ENCODE assay signal across 21 mouse cellular contexts in the genomic region with DNA sequence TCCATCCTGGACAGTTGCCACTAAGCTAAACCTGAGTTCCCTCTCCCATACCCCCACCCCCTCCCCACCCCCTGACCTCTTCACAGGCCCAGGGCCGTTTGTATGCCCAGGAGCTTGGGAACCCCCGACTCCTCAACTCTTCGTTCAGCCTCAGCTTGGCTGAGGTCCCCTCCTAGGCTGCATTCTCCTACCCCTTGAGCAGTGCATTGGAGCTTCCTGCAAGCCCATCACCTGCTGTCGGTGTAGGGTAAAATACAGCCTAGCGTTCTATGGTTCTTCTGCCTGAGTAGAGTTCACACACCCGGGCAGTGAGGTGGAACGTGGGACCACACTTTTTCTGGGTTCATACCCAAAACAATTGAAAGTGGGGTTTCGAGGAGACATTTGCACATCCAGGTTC. TPM values are rescaled to one million over a fixed set of nuclear protein-coding genes. Genes with fewer than 3 reads are reported as not detected.
DNase-seq lines count a peak whose midpoint lies in the region; ATAC-seq and TF ChIP-seq lines count a peak whose summit lies in the region.
"Had no signal": no experiment of that assay in that cellular context is flagged by ENCODE, and none has a peak within 500 bp of the region (broad histone marks: within the 10 kb centered on the region; RNA-seq: fewer than 3 reads in every experiment).

No protein-coding gene starts in this region.

- H3K27me3 ChIP-seq in heart, embryonic 10.5 days (ENCODE audit: insufficient read depth, poor library complexity, severe bottlenecking), result 0 out of 2 replicates have a peak, but pooled peaks cover 7% of the 10 kb centered on the region
- no peaks in the 10 kb centered on the region for H3K27me3 ChIP-seq in heart, adult 2 months (ENCODE audit: control insufficient read depth, insufficient read depth, low read length)
- H3K27me3 ChIP-seq in kidney, postnatal 0 days (ENCODE audit: insufficient read depth, low read length), result no peaks in the 10 kb centered on the region
- H3K27me3 ChIP-seq in kidney, adult 2 months (replicated peaks; ENCODE audit: control insufficient read depth, insufficient read depth, low read length), result no peaks in the 10 kb centered on the region
- H3K27me3 ChIP-seq in MEL (ENCODE audit: control insufficient read depth in 1 of 2, insufficient read depth in 2 of 2, low read length in 2 of 2), result no peaks in the 10 kb centered on the region
- H3K27me3 ChIP-seq: Patski had no signal

- no peak for TF ChIP-seq CTCF in heart, adult 2 months (IDR thresholded peaks at IDR 0.05)
- TF ChIP-seq CTCF in kidney, postnatal 0 days (IDR thresholded peaks at IDR 0.05; ENCODE audit: low read depth), result no peak
- no peak for TF ChIP-seq CTCF in kidney, adult 2 months (conservative IDR thresholded peaks at IDR 0.05; ENCODE audit: insufficient read depth, insufficient read length, low read depth, low read length)
- no peak for TF ChIP-seq CTCF in MEL (IDR thresholded peaks at IDR 0.05 in 2 of 3, conservative IDR thresholded peaks at IDR 0.05 in 1 of 3; ENCODE audit: control insufficient read depth in 1 of 3, insufficient read depth in 1 of 3, low read depth in 2 of 3, low read length in 3 of 3, poor library complexity in 1 of 3, severe bottlenecking in 1 of 3)

- H3K9me3 ChIP-seq in heart, embryonic 10.5 days, result no peaks in the 10 kb centered on the region
- no peaks in the 10 kb centered on the region for H3K9me3 ChIP-seq in kidney, postnatal 0 days (replicated peaks; ENCODE audit: low read length)
- no peaks in the 10 kb centered on the region for H3K9me3 ChIP-seq in MEL (replicated peaks; ENCODE audit: insufficient read depth, low read length)
- H3K9me3 ChIP-seq: G1E had no signal

- H3K27ac ChIP-seq in heart, embryonic 10.5 days, result no peak overlapping the region
- H3K27ac ChIP-seq in heart, adult 2 months, result no peak overlapping the region
- H3K27ac ChIP-seq in kidney, postnatal 0 days, result no peak overlapping the region
- H3K27ac ChIP-seq in kidney, adult 2 months (ENCODE audit: insufficient read depth, low read depth, low read length), result no peak overlapping the region
- H3K27ac ChIP-seq in MEL (ENCODE audit: control insufficient read depth, low read depth, low read length), result peak overlapping the region; percentile 55

- peak; percentile 17; the same call in 1 of the 2 replicates for ATAC-seq in kidney, postnatal 0 days (replicated peaks; ENCODE audit: low FRiP score, low read depth)
- ATAC-seq: activated CD4-positive, CD25-positive, alpha-beta regulatory T cell, adult 4 months; CD4-positive, CD25-positive, alpha-beta regulatory T cell, adult 4 months; Patski had no signal

- no peak overlapping the region for H3K4me2 ChIP-seq in kidney, postnatal 0 days (ENCODE audit: low read length)

- intact Hi-C loops in heart, postnatal 14 days (cut with DNase I), result loop anchor here (10.0 kb wide), 1 partner anchor 329 kb away; a partner anchor contains a TSS
- intact Hi-C loops in heart, adult 2 months (cut with DNase I), result no loop called here

- peak; percentile 69 for DNase-seq in heart, adult 11 months
- no peak for DNase-seq in heart, postnatal 14 days
- DNase-seq in heart, embryonic 10.5 days (ENCODE audit: low spot score), result peak; percentile 61
- DNase-seq in heart, adult 2 months, result no peak
- no peak for DNase-seq in kidney, postnatal 0 days (ENCODE audit: low spot score)
- DNase-seq in kidney, adult 2 months, result no peak
- DNase-seq in MEL (ENCODE audit: low read depth, low spot score), result no peak
- no peak for DNase-seq in layer of hippocampus, adult 18-20 months (ENCODE audit: low spot score in 2 of 2)
- DNase-seq: adrenal gland, adult 2 months; adrenal gland, adult 8-10 months; adrenal gland, postnatal 10 days; adrenal gland, postnatal 14 days; adrenal gland, postnatal 25 days; adrenal gland, postnatal 36 days; cerebellum, adult 11 months; cerebellum, adult 11-12 months; cerebellum, adult 18-20 months had no signal

- 57% methylated on average over 8 of the region's 8 CpGs for WGBS in heart, embryonic 10.5 days
- WGBS in heart, adult 2 months, result 60% methylated on average over 8 of the region's 8 CpGs
- WGBS in kidney, postnatal 0 days, result 66% methylated on average over 8 of the region's 8 CpGs
- 61% methylated on average over 8 of the region's 8 CpGs for WGBS in kidney, adult 2 months

- TF ChIP-seq POLR2A in heart, adult 2 months (IDR thresholded peaks at IDR 0.05; ENCODE audit: insufficient read depth, low read depth, low read length), result no peak
- no peak for TF ChIP-seq POLR2A in kidney, adult 2 months (IDR thresholded peaks at IDR 0.05; ENCODE audit: low read depth, low read length)
- TF ChIP-seq POLR2A in MEL (IDR thresholded peaks at IDR 0.05; ENCODE audit: control insufficient read depth in 1 of 2, insufficient read depth in 1 of 2, low read depth in 1 of 2, low read length in 2 of 2, poor library complexity in 1 of 2), result no peak

- TF ChIP-seq EP300 in heart, adult 2 months (IDR thresholded peaks at IDR 0.05; ENCODE audit: insufficient read depth, low read depth, low read length), result no peak
- no peak for TF ChIP-seq EP300 in MEL (IDR thresholded peaks at IDR 0.05; ENCODE audit: low read depth in 1 of 2, low read length in 2 of 2)

- H3K79me2 ChIP-seq in heart, adult 2 months (replicated peaks; ENCODE audit: control insufficient read depth, insufficient read depth, low read length), result no peaks in the 10 kb centered on the region
- no peaks in the 10 kb centered on the region for H3K79me2 ChIP-seq in MEL (ENCODE audit: control insufficient read depth, insufficient read depth, low read length, poor library complexity)

- no peaks in the 10 kb centered on the region for H3K4me1 ChIP-seq in heart, embryonic 10.5 days
- no peaks in the 10 kb centered on the region; the same call in 1 of the 2 replicates for H3K4me1 ChIP-seq in heart, adult 2 months (ENCODE audit: control insufficient read depth, insufficient read depth, low read length)
- H3K4me1 ChIP-seq in kidney, postnatal 0 days (replicated peaks; ENCODE audit: insufficient read depth, low read length), result no peaks in the 10 kb centered on the region
- peaks cover 3% of the 10 kb centered on the region; the same call in 1 of the 2 replicates for H3K4me1 ChIP-seq in kidney, adult 2 months (ENCODE audit: control insufficient read depth, insufficient read depth, low read length)
- H3K4me1 ChIP-seq in MEL (ENCODE audit: control insufficient read depth in 1 of 2, insufficient read depth in 2 of 2, low read length in 2 of 2), result peaks cover 0 to 11% of the 10 kb centered on the region in 2 experiments; a peak in 3 of 4 replicates

- H3K36me3 ChIP-seq in heart, embryonic 10.5 days, result no peaks in the 10 kb centered on the region
- H3K36me3 ChIP-seq in heart, adult 2 months (ENCODE audit: control insufficient read depth, insufficient read depth, low read length), result no peaks in the 10 kb centered on the region
- no peaks in the 10 kb centered on the region for H3K36me3 ChIP-seq in kidney, postnatal 0 days (ENCODE audit: insufficient read depth, low read length)
- no peaks in the 10 kb centered on the region for H3K36me3 ChIP-seq in kidney, adult 2 months (ENCODE audit: control insufficient read depth, insufficient read depth, low read length)
- peaks cover 0 to 13% of the 10 kb centered on the region in 2 experiments; a peak in 2 of 4 replicates for H3K36me3 ChIP-seq in MEL (ENCODE audit: control insufficient read depth in 1 of 2, insufficient read depth in 2 of 2, low read length in 2 of 2)
- H3K36me3 ChIP-seq: G1E had no signal

- no peak overlapping the region for H3K9ac ChIP-seq in heart, adult 2 months (ENCODE audit: low read depth, low read length)
- H3K9ac ChIP-seq in kidney, postnatal 0 days (ENCODE audit: low read depth, low read length), result no peak overlapping the region
- peak overlapping the region; percentile 43 for H3K9ac ChIP-seq in MEL (ENCODE audit: control insufficient read depth, low read depth, low read length, poor library complexity, severe bottlenecking)

- no peak for TF ChIP-seq RAD21 in MEL (IDR thresholded peaks at IDR 0.05; ENCODE audit: low read depth, low read length)

- no peak overlapping the region for H3K4me3 ChIP-seq in heart, embryonic 10.5 days
- H3K4me3 ChIP-seq in heart, adult 2 months, result no peak overlapping the region
- H3K4me3 ChIP-seq in kidney, postnatal 0 days (replicated peaks; ENCODE audit: low read depth, low read length), result no peak overlapping the region
- no peak overlapping the region for H3K4me3 ChIP-seq in kidney, adult 2 months (ENCODE audit: insufficient read depth, low read depth, low read length)
- peak overlapping the region; percentile 19 to 20; a peak in 1 of 4 replicates for H3K4me3 ChIP-seq in MEL (ENCODE audit: control insufficient read depth in 1 of 2, insufficient read depth in 1 of 2, low read depth in 2 of 2, low read length in 2 of 2)

RNA-seq across cellular contexts. Expression of a gene that starts 11.4 kb away (rescaled TPM):
- total RNA-seq in heart, postnatal 14 days (2021), result 1 to 10 TPM; 3.6 to 3.9 TPM
- 14.8 and 25.8 TPM in 2 replicates for polyA plus RNA-seq in heart, embryonic 10.5 days (2016; fragmentation: Nextera tagmentation; extraction: Ambion mirVana)
- 1 to 10 TPM; 1.8 to 3.0 TPM for total RNA-seq in heart, adult 2 months (2021)
- 1.6 and 2.3 TPM in 2 replicates for polyA plus RNA-seq in heart, adult 2 months (2012; rRNA removed)
- 20.4 and 21.1 TPM in 2 replicates for polyA plus RNA-seq in kidney, postnatal 0 days (2015; fragmentation: Nextera tagmentation; extraction: Ambion mirVana)
- polyA plus RNA-seq in kidney, adult 2 months (2012; rRNA removed), result 3.4 and 4.1 TPM in 2 replicates
- total RNA-seq in MEL (2012; rRNA removed), result 17.8 and 18.1 TPM in 2 replicates
- 10 to 100 TPM in 1 of 2 experiments, not detected in 1; 20.6 TPM for polyA plus RNA-seq in MEL (2012; ENCODE audit: insufficient read depth in 1 of 2, insufficient read length in 2 of 2, low read depth in 1 of 2, low replicate concordance in 2 of 2, missing spikeins in 1 of 2)
- total RNA-seq in layer of hippocampus, adult 18-20 months (2021), result 10 to 100 TPM; 10.1 to 11.8 TPM

RNA-seq across cellular contexts. Expression of a gene that starts 38.1 kb away (rescaled TPM):
- 1 to 10 TPM; 1.6 to 1.9 TPM for total RNA-seq in heart, postnatal 14 days (2021)
- 13.7 and 15.7 TPM in 2 replicates for polyA plus RNA-seq in heart, embryonic 10.5 days (2016; fragmentation: Nextera tagmentation; extraction: Ambion mirVana)
- 1 to 10 TPM in 1 of 2 experiments, under 1 TPM in 1; 0.82 to 1.1 TPM for total RNA-seq in heart, adult 2 months (2021)
- polyA plus RNA-seq in heart, adult 2 months (2012; rRNA removed), result 1.0 and 1.3 TPM in 2 replicates
- 6.0 and 6.7 TPM in 2 replicates for polyA plus RNA-seq in kidney, postnatal 0 days (2015; fragmentation: Nextera tagmentation; extraction: Ambion mirVana)
- 1.3 and 1.4 TPM in 2 replicates for polyA plus RNA-seq in kidney, adult 2 months (2012; rRNA removed)
- 1.8 and 2.0 TPM in 2 replicates for total RNA-seq in MEL (2012; rRNA removed)
- 1 to 10 TPM in 1 of 2 experiments, not detected in 1; 4.3 TPM for polyA plus RNA-seq in MEL (2012; ENCODE audit: insufficient read depth in 1 of 2, insufficient read length in 2 of 2, low read depth in 1 of 2, low replicate concordance in 2 of 2, missing spikeins in 1 of 2)
- total RNA-seq in layer of hippocampus, adult 18-20 months (2021), result 1 to 10 TPM; 1.5 to 1.9 TPM

RNA-seq across cellular contexts. Expression of a gene that starts 58.8 kb away (rescaled TPM):
- total RNA-seq in heart, postnatal 14 days (2021), result under 1 TPM; 0.12 to 0.22 TPM
- polyA plus RNA-seq in heart, embryonic 10.5 days (2016; fragmentation: Nextera tagmentation; extraction: Ambion mirVana), result 1.8 and 3.4 TPM in 2 replicates
- under 1 TPM; 0.05 TPM for total RNA-seq in heart, adult 2 months (2021)
- 0.09 and 0.12 TPM in 2 replicates for polyA plus RNA-seq in heart, adult 2 months (2012; rRNA removed)
- 0.21 and 0.22 TPM in 2 replicates for polyA plus RNA-seq in kidney, postnatal 0 days (2015; fragmentation: Nextera tagmentation; extraction: Ambion mirVana)
- 0.27 and 0.39 TPM in 2 replicates for polyA plus RNA-seq in kidney, adult 2 months (2012; rRNA removed)
- total RNA-seq in MEL (2012; rRNA removed), result not detected in 2 replicates
- under 1 TPM in 1 of 2 experiments, not detected in 1; 0.07 TPM for polyA plus RNA-seq in MEL (2012; ENCODE audit: insufficient read depth in 1 of 2, insufficient read length in 2 of 2, low read depth in 1 of 2, low replicate concordance in 2 of 2, missing spikeins in 1 of 2)
- total RNA-seq in layer of hippocampus, adult 18-20 months (2021), result 10 to 100 TPM; 32.7 to 33.3 TPM
- polyA plus RNA-seq: G1E, Patski had no signal

Comparison
In these comparisons a context has a peak if more than half of its experiments do, and no peak if none do; other contexts are left out.
1. DNase-seq: peak in heart, adult 11 months (single experiment) and heart, embryonic 10.5 days (single experiment); none in heart, postnatal 14 days (0 of 2), heart, adult 2 months (0 of 2), kidney, postnatal 0 days (single experiment), kidney, adult 2 months (single experiment), MEL (single experiment) and layer of hippocampus, adult 18-20 months (0 of 2).
2. H3K4me3 ChIP-seq: peak in MEL (2 of 2); none in heart, embryonic 10.5 days (single experiment), heart, adult 2 months (single experiment), kidney, postnatal 0 days (single experiment) and kidney, adult 2 months (single experiment).